Mouse (Mus musculus): Measurements from ENCODE around the gene Kcnh5.

GRCm38 (mm10) chr12:74889419-74889818 lies 287.7 kb downstream of the Kcnh5 start:
- no peak for TF ChIP-seq CTCF (IDR thresholded peaks at IDR 0.05; ENCODE audit: control insufficient read depth, insufficient read depth, insufficient replicate concordance, low read depth, low read length)
- no peak for TF ChIP-seq POLR2A (IDR thresholded peaks at IDR 0.05; ENCODE audit: control insufficient read depth, low read depth, low read length)

Measured in testis, adult 2 months (tissue).